Mouse (Mus musculus): ENCODE measurements around the gene Ccdc137. TPM values are rescaled to one million over a fixed set of nuclear protein-coding genes. Genes with fewer than 3 reads are reported as not detected.

The Ccdc137 gene
- polyA plus RNA-seq, 1 experiment from 2014 or later: 26.3 TPM

DNA sequence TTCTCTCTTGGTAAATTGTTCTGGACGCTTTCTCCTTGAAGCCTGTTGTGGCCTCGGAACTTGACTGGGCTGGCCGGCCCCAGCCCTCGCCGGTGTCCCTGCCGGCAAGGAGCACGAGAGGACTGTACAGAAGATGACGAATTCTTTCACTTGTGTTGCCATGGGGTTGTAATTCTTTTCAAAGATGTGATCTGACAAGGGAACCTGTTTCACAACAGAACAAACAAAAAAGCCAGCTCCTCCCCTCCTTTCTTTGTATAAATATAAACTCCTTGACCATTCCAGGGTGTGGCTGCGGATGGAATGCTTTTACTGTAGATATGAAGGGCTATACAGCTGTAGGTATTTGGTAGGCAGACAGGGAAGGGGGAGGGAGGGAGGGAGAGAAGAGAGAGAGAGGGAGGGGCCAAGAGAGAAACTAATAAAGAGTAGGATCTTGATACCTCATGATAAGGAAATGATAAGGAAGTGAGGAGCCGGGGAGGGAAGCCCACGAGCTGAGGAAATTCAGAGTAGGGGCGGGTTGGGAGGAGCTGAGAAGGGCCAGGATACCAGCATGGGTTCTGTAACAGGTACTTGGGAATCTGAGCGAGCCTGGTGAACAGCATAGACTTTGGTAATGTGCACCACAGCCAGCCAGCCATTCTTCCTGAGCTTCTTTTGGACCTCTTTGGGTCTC, 49.8 kb downstream of the Ccdc137 start:
- no peak overlapping the region for H3K4me3 ChIP-seq
- H3K36me3 ChIP-seq: no peaks in the 10 kb centered on the region
- H3K9me3 ChIP-seq: no peaks in the 10 kb centered on the region
- H3K9ac ChIP-seq: no peak overlapping the region
- WGBS: 78% methylated on average over 13 of the region's 13 CpGs
- H3K4me1 ChIP-seq (replicated peaks): peaks cover 7% of the 10 kb centered on the region
- H3K4me2 ChIP-seq: no peak overlapping the region
- ATAC-seq (ENCODE audit: low FRiP score): no peak
- no peak overlapping the region for H3K27ac ChIP-seq
- 0 out of 2 replicates have a peak, but pooled peaks cover 4% of the 10 kb centered on the region for H3K27me3 ChIP-seq

DNA sequence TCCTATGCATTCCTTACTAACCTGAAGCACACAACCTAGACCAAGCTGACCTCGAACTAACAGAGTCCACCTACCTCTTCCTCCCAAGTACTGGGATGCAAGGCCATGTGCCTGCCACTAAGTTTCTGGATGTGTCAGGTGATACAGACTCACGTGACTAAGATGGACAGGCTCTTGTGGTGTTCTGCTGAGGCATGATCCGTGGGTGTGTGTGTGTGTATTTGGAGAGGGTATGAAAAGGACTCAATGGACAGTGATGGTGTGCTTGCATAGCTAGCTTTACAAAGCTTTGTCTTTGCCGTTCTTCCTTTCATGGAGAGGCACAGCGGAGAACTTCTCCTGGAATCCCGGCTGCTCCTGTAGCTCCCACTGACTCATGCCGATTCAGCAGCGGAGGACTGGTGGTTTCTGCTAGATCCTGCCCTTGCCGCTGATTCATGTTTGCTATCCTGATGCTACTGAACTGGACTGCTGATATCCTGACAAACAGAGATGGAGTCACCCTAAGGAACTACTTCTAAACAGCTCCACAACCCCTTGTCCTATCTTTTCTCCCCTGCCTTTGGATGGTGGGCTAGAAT, 50.5 kb downstream of the Ccdc137 start:
- Histone ChIP-seq H3K9ac (no peak overlapping the region), H3K4me3 (no peak overlapping the region), H3K27me3 (0 out of 2 replicates have a peak, but pooled peaks cover 4% of the 10 kb centered on the region), H3K4me2 (no peak overlapping the region), H3K4me1 (replicated peaks) (peaks cover 11% of the 10 kb centered on the region), H3K9me3 (no peaks in the 10 kb centered on the region), H3K27ac (no peak overlapping the region), H3K36me3 (no peaks in the 10 kb centered on the region)
- 87% methylated on average over 9 of the region's 9 CpGs for WGBS
- ATAC-seq (ENCODE audit: low FRiP score): no peak

DNA sequence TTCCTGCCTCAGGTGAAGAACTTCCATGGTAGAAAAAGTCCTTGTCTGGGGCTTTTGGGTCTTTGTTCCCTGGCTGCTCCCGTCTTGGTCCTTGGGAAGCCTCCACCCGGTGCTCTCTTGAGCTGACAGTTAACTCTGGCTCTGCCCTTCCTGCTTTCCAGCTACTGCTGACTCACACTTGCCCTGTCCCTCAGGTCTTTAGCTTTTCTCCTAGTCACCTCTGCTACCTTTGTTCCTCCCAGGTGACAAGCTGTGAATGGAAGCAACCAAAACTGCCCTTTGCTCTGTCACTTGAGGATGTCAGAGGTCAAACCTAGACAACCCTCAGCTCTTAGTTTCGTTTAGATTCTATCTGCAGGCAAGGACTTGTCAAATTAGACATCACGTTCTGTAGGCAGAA, 52.0 kb downstream of the Ccdc137 start:
- H3K4me3 ChIP-seq: no peak overlapping the region
- WGBS: 46% methylated on average over 4 of the region's 4 CpGs

DNA sequence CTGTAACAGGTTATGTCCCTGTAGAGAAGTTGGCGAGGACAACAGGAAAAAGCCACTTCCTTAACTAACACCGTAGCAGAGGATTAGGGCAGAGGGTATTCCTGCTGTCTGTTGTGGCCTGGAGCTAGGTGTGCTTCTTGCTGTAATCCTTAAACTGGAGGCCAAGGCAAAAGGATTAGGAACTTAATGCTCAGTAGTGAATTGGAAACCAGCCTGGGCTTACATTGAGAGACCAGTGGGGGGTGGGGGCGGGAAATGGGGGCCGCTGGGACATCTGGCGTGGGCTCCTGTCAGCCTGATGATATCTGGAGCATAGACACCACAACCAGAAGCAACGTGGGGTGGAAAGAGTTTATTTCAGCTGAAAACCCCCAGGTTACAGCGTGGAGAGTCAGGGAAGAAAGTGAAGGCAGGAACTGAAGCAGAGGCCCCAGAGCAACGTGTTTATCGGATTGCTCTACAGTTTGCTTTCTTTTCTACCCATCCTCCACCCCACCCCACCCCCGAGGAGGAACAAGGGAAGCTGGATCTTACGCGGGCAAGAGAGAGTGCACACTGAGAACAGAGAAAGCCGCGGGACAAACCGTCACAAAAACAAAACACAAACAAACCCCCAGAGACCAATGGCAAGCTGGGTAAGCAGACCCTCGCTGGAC, 52.6 kb downstream of the Ccdc137 start:
- Histone ChIP-seq H3K4me1 (replicated peaks) (peaks cover 11% of the 10 kb centered on the region), H3K9me3 (no peaks in the 10 kb centered on the region), H3K9ac (peak overlapping the region; percentile 49; the same call in 1 of the 2 replicates), H3K4me2 (peak overlapping the region; percentile 37), H3K27me3 (0 out of 2 replicates have a peak, but pooled peaks cover 4% of the 10 kb centered on the region), H3K27ac (no peak overlapping the region; the same call in 1 of the 2 replicates), H3K4me3 (peak overlapping the region; percentile 15; the same call in 1 of the 2 replicates), H3K36me3 (no peaks in the 10 kb centered on the region)
- no peak for ATAC-seq (ENCODE audit: low FRiP score)
- WGBS: 12% methylated on average over 16 of the region's 16 CpGs

More for the DNA sequence above, 52.0 kb downstream of the Ccdc137 start:
- H3K4me1 ChIP-seq (replicated peaks): peaks cover 11% of the 10 kb centered on the region
- 0 out of 2 replicates have a peak, but pooled peaks cover 4% of the 10 kb centered on the region for H3K27me3 ChIP-seq
- H3K36me3 ChIP-seq: no peaks in the 10 kb centered on the region
- no peak overlapping the region for H3K9ac ChIP-seq
- no peaks in the 10 kb centered on the region for H3K9me3 ChIP-seq
- no peak overlapping the region for H3K4me2 ChIP-seq
- H3K27ac ChIP-seq: no peak overlapping the region
- ATAC-seq (ENCODE audit: low FRiP score): no peak

DNA sequence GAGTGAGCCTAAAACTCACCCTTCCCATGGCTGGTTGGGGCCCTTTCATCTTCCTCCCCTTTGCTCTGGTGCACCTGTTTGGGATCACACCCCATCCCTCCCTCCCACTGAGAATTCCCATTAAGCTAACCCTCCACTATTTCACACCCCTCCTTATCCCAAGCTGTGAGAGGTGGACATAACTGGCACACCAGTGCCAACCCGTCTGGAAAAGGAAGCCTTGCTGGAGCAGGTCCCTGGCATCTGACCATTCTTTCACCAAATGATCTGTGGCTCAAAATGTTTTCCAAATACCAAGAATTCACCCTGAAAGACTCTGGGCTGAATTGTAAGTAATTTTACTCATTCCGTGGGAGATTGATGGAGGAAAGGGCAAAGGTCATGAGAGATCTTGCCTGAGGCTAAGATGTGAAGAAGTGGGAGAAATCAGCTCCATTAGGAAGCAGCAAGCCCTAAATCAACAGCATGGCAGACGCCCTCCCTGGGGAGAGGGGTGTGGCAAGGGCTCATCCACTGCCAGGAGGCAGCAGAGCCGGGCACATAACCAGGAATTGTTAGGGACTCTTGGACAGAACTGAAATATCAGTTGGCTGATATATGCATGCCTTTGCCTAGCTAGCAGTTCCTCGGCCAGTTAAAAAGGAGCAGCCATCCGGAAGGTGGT, 55.0 kb downstream of the Ccdc137 start:
- Histone ChIP-seq H3K4me1 (replicated peaks) (peaks cover 11% of the 10 kb centered on the region), H3K9me3 (no peaks in the 10 kb centered on the region), H3K27me3 (0 out of 2 replicates have a peak, but pooled peaks cover 6% of the 10 kb centered on the region), H3K36me3 (no peaks in the 10 kb centered on the region), H3K4me3 (no peak overlapping the region), H3K4me2 (no peak overlapping the region), H3K27ac (no peak overlapping the region), H3K9ac (no peak overlapping the region)
- WGBS: 26% methylated on average over 6 of the region's 6 CpGs
- no peak for ATAC-seq (ENCODE audit: low FRiP score)

Other genes starting within 250 kb of the Ccdc137 start
- 13.6 and 17.0 TPM in 2 replicates for gene Bahcc1, start 225.2 kb upstream of the Ccdc137 start, polyA plus RNA-seq (2015; fragmentation: Nextera tagmentation; extraction: Ambion mirVana)
- gene Actg1, start 109.6 kb upstream of the Ccdc137 start, polyA plus RNA-seq (2015; fragmentation: Nextera tagmentation; extraction: Ambion mirVana): 4,110 and 4,339 TPM in 2 replicates
- 1.6 and 2.6 TPM in 2 replicates for gene Fscn2, start 96.6 kb upstream of the Ccdc137 start, polyA plus RNA-seq (2015; fragmentation: Nextera tagmentation; extraction: Ambion mirVana)
- gene Faap100, start 79.4 kb upstream of the Ccdc137 start, polyA plus RNA-seq (2015; fragmentation: Nextera tagmentation; extraction: Ambion mirVana): 74.6 and 82.4 TPM in 2 replicates
- gene Nploc4, start 20.4 kb upstream of the Ccdc137 start, polyA plus RNA-seq (2015; fragmentation: Nextera tagmentation; extraction: Ambion mirVana): 32.5 and 33.8 TPM in 2 replicates
- not detected in 2 replicates for gene Tspan10, start 15.5 kb upstream of the Ccdc137 start, polyA plus RNA-seq (2015; fragmentation: Nextera tagmentation; extraction: Ambion mirVana)
- gene Pde6g, start 4.6 kb upstream of the Ccdc137 start, polyA plus RNA-seq (2015; fragmentation: Nextera tagmentation; extraction: Ambion mirVana): 0.36 and 0.44 TPM in 2 replicates
- gene Oxld1, start within 50 bp of the Ccdc137 start, polyA plus RNA-seq (2015; fragmentation: Nextera tagmentation; extraction: Ambion mirVana): 10.5 and 10.6 TPM in 2 replicates
- gene Arl16, start 9.5 kb downstream of the Ccdc137 start, polyA plus RNA-seq (2015; fragmentation: Nextera tagmentation; extraction: Ambion mirVana): 58.9 and 63.2 TPM in 2 replicates
- gene Mrpl12, start 26.5 kb downstream of the Ccdc137 start, polyA plus RNA-seq (2015; fragmentation: Nextera tagmentation; extraction: Ambion mirVana): 108 TPM in 2 replicates
- gene Slc25a10, start 33.7 kb downstream of the Ccdc137 start, polyA plus RNA-seq (2015; fragmentation: Nextera tagmentation; extraction: Ambion mirVana): 32.0 and 32.8 TPM in 2 replicates
- 0.19 and 0.30 TPM in 2 replicates for gene Gcgr, start 72.6 kb downstream of the Ccdc137 start, polyA plus RNA-seq (2015; fragmentation: Nextera tagmentation; extraction: Ambion mirVana)
- 234 and 241 TPM in 2 replicates for gene Mcrip1, start 91.6 kb downstream of the Ccdc137 start, polyA plus RNA-seq (2015; fragmentation: Nextera tagmentation; extraction: Ambion mirVana)
- not detected in 2 replicates for gene Ppp1r27, start 93.0 kb downstream of the Ccdc137 start, polyA plus RNA-seq (2015; fragmentation: Nextera tagmentation; extraction: Ambion mirVana)
- gene P4hb, start 115.1 kb downstream of the Ccdc137 start, polyA plus RNA-seq (2015; fragmentation: Nextera tagmentation; extraction: Ambion mirVana): 289 and 294 TPM in 2 replicates
- gene Arhgdia, start 123.5 kb downstream of the Ccdc137 start, polyA plus RNA-seq (2015; fragmentation: Nextera tagmentation; extraction: Ambion mirVana): 471 and 481 TPM in 2 replicates
- 267 and 290 TPM in 2 replicates for gene Alyref, start 140.2 kb downstream of the Ccdc137 start, polyA plus RNA-seq (2015; fragmentation: Nextera tagmentation; extraction: Ambion mirVana)
- 179 and 192 TPM in 2 replicates for gene Anapc11, start 140.3 kb downstream of the Ccdc137 start, polyA plus RNA-seq (2015; fragmentation: Nextera tagmentation; extraction: Ambion mirVana)
- 0.79 and 1.3 TPM in 2 replicates for gene Npb, start 150.4 kb downstream of the Ccdc137 start, polyA plus RNA-seq (2015; fragmentation: Nextera tagmentation; extraction: Ambion mirVana)
- 169 and 174 TPM in 2 replicates for gene Pcyt2, start 159.8 kb downstream of the Ccdc137 start, polyA plus RNA-seq (2015; fragmentation: Nextera tagmentation; extraction: Ambion mirVana)
- 50.4 and 50.6 TPM in 2 replicates for gene Sirt7, start 167.1 kb downstream of the Ccdc137 start, polyA plus RNA-seq (2015; fragmentation: Nextera tagmentation; extraction: Ambion mirVana)
- gene Mafg, start 175.5 kb downstream of the Ccdc137 start, polyA plus RNA-seq (2015; fragmentation: Nextera tagmentation; extraction: Ambion mirVana): 27.5 and 30.8 TPM in 2 replicates
- gene Pycr1, start 185.7 kb downstream of the Ccdc137 start, polyA plus RNA-seq (2015; fragmentation: Nextera tagmentation; extraction: Ambion mirVana): 22.9 and 23.3 TPM in 2 replicates
- 0.36 and 0.77 TPM in 2 replicates for gene Myadml2, start 190.0 kb downstream of the Ccdc137 start, polyA plus RNA-seq (2015; fragmentation: Nextera tagmentation; extraction: Ambion mirVana)
- gene Notum, start 203.1 kb downstream of the Ccdc137 start, polyA plus RNA-seq (2015; fragmentation: Nextera tagmentation; extraction: Ambion mirVana): 0.91 and 0.98 TPM in 2 replicates
- gene Aspscr1, start 214.9 kb downstream of the Ccdc137 start, polyA plus RNA-seq (2015; fragmentation: Nextera tagmentation; extraction: Ambion mirVana): 152 and 161 TPM in 2 replicates